Mouse (Mus musculus) neural tube, embryonic 11.5 days (tissue): ENCODE results near the gene Abcd2. TPM values are rescaled to one million over a fixed set of nuclear protein-coding genes. Genes with fewer than 3 reads are reported as not detected.

Experiments used
- ATAC-seq: fragments of 200-750 bp; cut with Nextera tagmentation; 2 replicates; pipeline ENCODE4 v1.8.0; 2017; ENCODE audit warnings: moderate number of reproducible peaks, mild to moderate bottlenecking, moderate TSS enrichment, moderate library complexity; ENCODE audit not compliant: insufficient read depth, low FRiP score, low TSS enrichment
- DNase-seq: peaks from one replicate; pipeline ENCODE4 v3.0.0-alpha.2; 2015; ENCODE audit warnings: low spot score
- H3K27ac ChIP-seq: fragments of 300-500 bp; sonication (generic); 2 replicates; pipeline ENCODE4 v1.5.1; 2014; ENCODE audit warnings: low read depth, mild to moderate bottlenecking, low read length
- H3K27me3 ChIP-seq: fragments of 300-500 bp; sonication (generic); 2 replicates; pipeline ENCODE4 v1.6.1; 2014; ENCODE audit warnings: mild to moderate bottlenecking, low read length, mixed read lengths; ENCODE audit not compliant: control insufficient read depth, insufficient read depth
- H3K36me3 ChIP-seq: fragments of 300-500 bp; sonication (generic); 2 replicates; pipeline ENCODE4 v1.6.1; 2014; ENCODE audit warnings: mild to moderate bottlenecking, low read length, moderate library complexity, mixed read lengths; ENCODE audit not compliant: control insufficient read depth, insufficient read depth
- H3K4me1 ChIP-seq: fragments of 300-500 bp; sonication (generic); 2 replicates; pipeline ENCODE4 v1.6.1; 2014; ENCODE audit warnings: low read length, mixed read lengths; ENCODE audit not compliant: control insufficient read depth, insufficient read depth
- H3K4me2 ChIP-seq: fragments of 300-500 bp; sonication (generic); 2 replicates; pipeline ENCODE4 v1.6.1; 2014; ENCODE audit warnings: low read depth, mild to moderate bottlenecking, moderate library complexity
- H3K4me3 ChIP-seq: fragments of 300-500 bp; sonication (generic); 2 replicates; pipeline ENCODE4 v1.5.1; 2014; ENCODE audit warnings: low read depth, low read length
- H3K9ac ChIP-seq: fragments of 300-500 bp; sonication (generic); 2 replicates; pipeline ENCODE4 v1.6.1; 2014; ENCODE audit warnings: mild to moderate bottlenecking, low read length
- H3K9me3 ChIP-seq: fragments of 300-500 bp; sonication (generic); 2 replicates; pipeline ENCODE4 v1.6.1; 2016; ENCODE audit warnings: low read length; ENCODE audit not compliant: control insufficient read depth
- WGBS: fragments of 180-500 bp; shearing (Covaris S2); extraction: QIAGEN DNeasy Blood & Tissue Kit; methylation state at CpG from one replicate; pipeline ENCODE4 v1.1.7; 2014; 5-methylcytosine and 5-hydroxymethylcytosine counted together
- polyA plus RNA-seq: library from polyadenylated mRNA; unstranded; fragments of >200 nt; fragmentation: Nextera tagmentation; extraction: Ambion mirVana; gene quantifications from 2 replicates; pipeline ENCODE4 v1.2.1, GENCODE M21; 2014

Abcd2 gene
- polyA plus RNA-seq, 1 experiment from 2014 or later = 15.5 TPM

DNA sequence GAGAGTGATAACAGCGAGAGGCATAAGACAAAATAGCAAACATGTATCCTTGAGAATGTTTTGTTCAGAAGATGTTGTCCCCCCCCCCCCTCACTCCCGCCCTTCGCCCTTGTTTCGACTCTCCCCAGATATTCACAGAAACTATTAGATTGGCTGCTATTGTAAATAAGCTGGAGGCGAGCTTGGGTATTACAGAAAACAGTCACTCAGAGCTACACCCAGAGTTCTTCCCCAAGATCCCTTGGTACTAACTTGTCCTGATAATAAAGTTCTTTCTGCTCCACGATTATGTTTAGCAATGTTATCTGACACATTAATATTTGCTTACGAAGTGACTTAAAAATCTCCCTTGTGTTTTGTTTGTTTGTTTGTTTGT lies 612 bp upstream of the Abcd2 start:
- Histone ChIP-seq H3K36me3 (no peaks in the 10 kb centered on the region), H3K9ac (peak overlapping the region; percentile 19; the same call in 1 of the 2 replicates), H3K4me3 (peak overlapping the region; percentile 35), H3K27ac (peak overlapping the region; percentile 57), H3K4me1 (peaks cover 5% of the 10 kb centered on the region; the same call in 1 of the 2 replicates), H3K9me3 (no peaks in the 10 kb centered on the region), H3K27me3 (no peaks in the 10 kb centered on the region), H3K4me2 (peak overlapping the region; percentile 49)
- WGBS = 14% methylated on average over 7 of the region's 7 CpGs
- ATAC-seq (peak; percentile 60), DNase-seq (no peak)

DNA sequence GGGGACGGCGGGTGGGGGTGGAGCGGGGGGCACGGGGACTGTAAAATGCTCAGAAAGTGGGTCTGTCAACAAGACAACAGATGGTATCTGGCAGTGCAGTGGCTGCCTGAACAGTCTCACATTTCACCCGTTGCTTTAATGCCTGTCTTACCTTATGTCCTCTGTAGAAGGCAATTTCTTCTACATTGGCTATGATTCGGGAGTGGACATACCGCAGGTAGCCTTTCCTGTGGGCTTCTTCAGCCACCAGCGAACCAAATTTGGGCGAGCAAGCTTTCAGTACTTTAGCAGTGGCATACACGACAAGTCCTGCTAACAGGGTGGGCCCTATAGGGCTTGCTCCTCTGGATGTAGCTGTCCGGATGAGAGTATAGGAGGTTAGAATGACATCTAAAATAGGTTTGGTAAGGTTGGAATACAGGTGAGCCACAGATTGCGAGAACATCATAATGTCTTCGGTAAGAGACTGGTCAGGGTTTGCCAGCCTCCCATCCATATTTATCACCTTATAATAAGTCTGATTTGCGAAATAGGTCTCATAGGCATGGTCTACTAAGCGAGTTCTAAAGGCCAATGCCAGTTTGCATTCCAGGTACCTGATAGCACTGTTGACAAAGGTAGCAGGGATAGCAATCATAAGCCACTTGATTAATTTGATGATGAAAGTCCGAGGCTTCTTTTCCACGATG lies 936 bp downstream of the Abcd2 start:
- H3K27me3 ChIP-seq = no peaks in the 10 kb centered on the region
- WGBS = 44% methylated on average over 17 of the region's 17 CpGs
- DNase-seq (no peak), ATAC-seq (no peak)
- H3K9ac ChIP-seq = peak overlapping the region; percentile 56
- H3K4me2 ChIP-seq = peak overlapping the region; percentile 49
- no peaks in the 10 kb centered on the region for H3K36me3 ChIP-seq
- no peaks in the 10 kb centered on the region for H3K9me3 ChIP-seq
- H3K4me3 ChIP-seq = peak overlapping the region; percentile 35
- H3K27ac ChIP-seq = no peak overlapping the region
- H3K4me1 ChIP-seq = peaks cover 5% of the 10 kb centered on the region; the same call in 1 of the 2 replicates

DNA sequence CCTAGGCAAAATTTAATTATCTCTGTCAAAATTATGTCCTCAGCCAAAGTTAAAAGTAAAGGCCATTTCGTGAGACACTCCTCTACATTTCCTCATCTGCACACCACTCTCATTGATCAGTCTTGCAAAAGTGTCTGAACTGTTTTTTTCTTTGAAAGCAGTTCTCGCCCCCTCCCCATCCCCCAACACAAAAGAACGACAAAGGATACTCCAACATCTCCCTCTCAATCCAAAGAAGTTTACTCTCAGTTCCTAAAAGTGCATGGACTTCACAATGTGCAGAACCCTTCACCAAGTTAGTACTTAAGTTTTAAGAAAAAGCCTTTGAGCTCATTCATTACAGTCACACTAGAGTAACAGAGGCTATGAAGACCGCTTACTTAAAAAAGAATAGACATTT lies 1.6 kb downstream of the Abcd2 start:
- Histone ChIP-seq H3K27me3 (no peaks in the 10 kb centered on the region), H3K4me3 (peak overlapping the region; percentile 35), H3K9ac (peak overlapping the region; percentile 56), H3K27ac (no peak overlapping the region), H3K9me3 (no peaks in the 10 kb centered on the region), H3K36me3 (no peaks in the 10 kb centered on the region), H3K4me2 (peak overlapping the region; percentile 49), H3K4me1 (peaks cover 5% of the 10 kb centered on the region; the same call in 1 of the 2 replicates)
- DNase-seq = peak; percentile 13
- no peak for ATAC-seq
- 23% methylated on average over 4 of the region's 4 CpGs for WGBS

DNA sequence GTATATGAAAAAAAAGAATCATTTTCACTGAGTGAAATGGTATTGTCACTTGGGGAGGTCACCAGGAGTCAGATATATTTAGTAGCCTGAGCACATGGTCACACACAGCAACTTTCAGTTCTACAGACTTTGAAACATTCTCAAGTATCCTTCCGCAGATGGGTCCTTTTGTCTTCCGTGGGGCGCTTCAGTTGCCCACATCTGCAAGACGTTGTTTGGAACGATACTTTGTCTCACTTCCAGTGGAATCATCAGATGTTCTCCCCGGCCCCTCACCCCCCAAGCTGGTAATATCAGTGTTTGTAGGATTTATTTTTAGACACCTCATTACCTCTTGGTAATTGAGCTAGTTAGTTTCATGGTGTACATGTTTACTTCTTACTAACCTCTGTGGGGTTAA lies 5.2 kb downstream of the Abcd2 start:
- no peak for DNase-seq
- no peak for ATAC-seq
- Histone ChIP-seq H3K27me3 (no peaks in the 10 kb centered on the region), H3K9me3 (no peaks in the 10 kb centered on the region), H3K9ac (no peak overlapping the region), H3K4me2 (no peak overlapping the region), H3K4me1 (peaks cover 5% of the 10 kb centered on the region; the same call in 1 of the 2 replicates), H3K4me3 (no peak overlapping the region), H3K36me3 (no peaks in the 10 kb centered on the region), H3K27ac (no peak overlapping the region)
- WGBS = 80% methylated on average over 6 of the region's 6 CpGs

DNA sequence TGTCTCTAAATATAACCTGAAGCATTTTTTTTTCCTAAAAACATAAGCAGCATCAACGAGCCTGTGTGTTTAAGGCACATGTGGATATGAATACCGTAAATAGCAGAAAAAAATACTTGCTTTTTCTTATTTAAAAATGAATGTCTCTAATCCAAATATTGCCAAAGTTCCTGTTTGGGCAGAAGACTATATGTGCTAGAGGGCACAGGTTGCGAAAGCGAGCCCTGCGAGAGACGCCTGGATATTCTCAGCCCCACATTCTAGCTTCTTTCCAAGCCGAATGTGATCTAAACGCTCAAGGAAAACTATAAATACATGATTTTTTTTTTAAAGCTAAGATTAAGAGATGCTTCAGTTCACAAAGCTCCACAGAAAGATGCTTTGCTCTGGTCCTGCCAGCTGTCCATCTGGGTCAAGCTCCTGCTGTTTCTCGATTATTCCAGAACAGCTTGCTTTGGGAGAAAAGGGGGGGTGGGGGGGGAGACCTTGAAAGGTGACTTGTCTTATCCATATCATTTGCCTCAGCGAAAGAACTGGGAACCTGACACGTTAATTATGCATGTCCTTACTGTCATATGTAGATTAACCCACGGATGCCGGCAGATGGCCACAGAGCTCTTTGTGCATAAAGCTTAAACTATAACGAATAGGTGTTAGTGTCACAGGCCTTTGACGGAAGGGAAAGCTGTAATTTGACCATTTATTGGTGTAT lies 11.5 kb downstream of the Abcd2 start:
- ATAC-seq = no peak
- no peak overlapping the region for H3K27ac ChIP-seq
- 69% methylated on average over 15 of the region's 15 CpGs for WGBS

DNA sequence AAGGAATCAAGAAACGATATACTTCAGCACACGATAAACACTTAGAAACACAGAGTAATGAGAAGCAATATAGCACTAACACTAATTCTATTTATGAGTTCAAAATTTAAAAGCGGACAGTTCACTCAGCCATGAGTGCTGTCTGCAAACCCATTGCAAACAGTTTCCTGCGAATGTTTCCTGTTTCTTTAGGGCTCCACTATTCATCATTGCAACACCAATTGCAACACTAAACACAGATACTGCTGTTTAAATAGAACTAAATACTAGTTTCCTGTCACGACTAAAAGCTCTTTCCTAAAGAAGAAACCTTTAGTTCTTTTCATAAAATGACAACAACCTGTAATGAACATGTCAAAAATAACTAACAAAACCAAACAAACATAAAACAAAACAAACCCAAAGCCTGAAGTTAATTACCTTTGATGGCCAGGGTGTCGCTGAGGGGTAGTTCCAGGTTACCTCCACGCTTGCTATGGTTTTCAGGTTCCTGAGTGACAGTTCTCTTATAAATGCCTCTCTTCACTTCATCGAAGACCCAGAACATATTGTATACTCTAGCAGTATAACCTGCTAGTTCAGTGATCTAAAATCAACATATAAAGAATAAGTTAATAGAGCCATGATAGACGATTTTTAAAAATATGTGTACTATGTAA lies 12.8 kb downstream of the Abcd2 start:
- Histone ChIP-seq H3K27me3 (no peaks in the 10 kb centered on the region), H3K9me3 (no peaks in the 10 kb centered on the region), H3K9ac (no peak overlapping the region), H3K36me3 (no peaks in the 10 kb centered on the region), H3K27ac (no peak overlapping the region), H3K4me1 (0 out of 2 replicates have a peak, but pooled peaks cover 2% of the 10 kb centered on the region), H3K4me2 (no peak overlapping the region), H3K4me3 (no peak overlapping the region)
- WGBS = 88% methylated on average over 9 of the region's 9 CpGs
- no peak for DNase-seq
- no peak for ATAC-seq

More for the DNA sequence above, 11.5 kb downstream of the Abcd2 start:
- H3K4me1 ChIP-seq = 0 out of 2 replicates have a peak, but pooled peaks cover 2% of the 10 kb centered on the region
- no peak overlapping the region for H3K4me2 ChIP-seq
- H3K9ac ChIP-seq = no peak overlapping the region
- no peaks in the 10 kb centered on the region for H3K27me3 ChIP-seq
- no peaks in the 10 kb centered on the region for H3K36me3 ChIP-seq
- DNase-seq = no peak
- no peaks in the 10 kb centered on the region for H3K9me3 ChIP-seq
- no peak overlapping the region for H3K4me3 ChIP-seq

DNA sequence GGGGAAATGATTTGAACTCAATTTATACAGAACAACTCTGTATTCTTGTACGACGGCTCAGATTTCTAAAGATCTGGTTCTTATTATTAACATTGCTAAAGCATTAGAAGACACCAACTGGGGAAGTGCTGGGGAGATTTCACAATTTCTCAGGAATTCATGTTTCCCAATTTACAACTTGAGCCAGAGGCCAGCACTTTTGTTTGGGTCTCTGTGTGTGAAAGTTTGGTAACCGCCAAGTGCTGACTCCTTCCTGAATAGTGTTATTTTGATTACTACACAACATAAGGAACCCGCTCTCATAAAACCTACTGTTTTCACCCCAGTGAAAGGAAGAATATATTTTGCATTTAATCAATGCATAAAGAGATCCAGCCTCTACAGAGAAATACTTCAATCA lies 19.4 kb downstream of the Abcd2 start:
- Histone ChIP-seq H3K27me3 (no peaks in the 10 kb centered on the region), H3K27ac (no peak overlapping the region), H3K4me2 (no peak overlapping the region), H3K9ac (no peak overlapping the region), H3K9me3 (no peaks in the 10 kb centered on the region), H3K4me3 (no peak overlapping the region), H3K36me3 (no peaks in the 10 kb centered on the region), H3K4me1 (no peaks in the 10 kb centered on the region)
- no peak for ATAC-seq
- DNase-seq = no peak
- WGBS = 82% methylated on average over 4 of the region's 4 CpGs

DNA sequence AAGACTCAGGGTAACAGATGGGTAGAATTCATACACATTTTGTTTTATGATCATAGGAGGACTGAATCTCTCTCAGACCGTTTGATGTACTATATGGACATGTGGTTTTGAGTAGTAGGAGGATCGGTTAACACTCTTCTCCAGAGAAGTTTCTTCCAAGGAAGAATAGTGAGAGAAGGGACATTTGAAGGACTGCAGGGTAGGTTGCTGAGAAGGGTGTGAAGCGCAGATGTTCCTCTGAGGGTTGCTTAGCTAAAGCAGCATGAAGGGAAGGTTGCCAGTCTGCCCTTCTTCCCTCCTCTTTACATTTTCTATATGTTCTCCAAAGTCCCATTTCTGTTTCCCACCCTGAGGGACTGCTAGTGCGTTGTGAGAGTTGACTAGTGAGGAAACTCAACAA lies 20.3 kb downstream of the Abcd2 start:
- 79% methylated on average over 4 of the region's 4 CpGs for WGBS
- no peaks in the 10 kb centered on the region for H3K36me3 ChIP-seq
- no peak overlapping the region for H3K4me3 ChIP-seq
- DNase-seq (no peak), ATAC-seq (no peak)
- no peak overlapping the region for H3K27ac ChIP-seq
- H3K4me2 ChIP-seq = no peak overlapping the region
- no peaks in the 10 kb centered on the region for H3K9me3 ChIP-seq
- no peak overlapping the region for H3K9ac ChIP-seq
- no peaks in the 10 kb centered on the region for H3K4me1 ChIP-seq
- no peaks in the 10 kb centered on the region for H3K27me3 ChIP-seq
